Mouse (Mus musculus) olfactory bulb, adult 2 months (tissue): ENCODE results near the gene Zcchc9.

Source experiments
- CTCF ChIP-seq: fragments of 200-500 bp; IDR thresholded peaks from 2 replicates; pipeline ENCODE4 v1.5.1; 2012; ENCODE audit warnings: low read depth, mild to moderate bottlenecking, low read length, moderate library complexity; ENCODE audit not compliant: insufficient read depth
- POLR2A ChIP-seq: fragments of 200-500 bp; IDR thresholded peaks from 2 replicates; pipeline ENCODE4 v1.6.1; 2012; ENCODE audit warnings: mild to moderate bottlenecking, low read depth, low read length, moderate library complexity; ENCODE audit not compliant: insufficient read depth

- TF ChIP-seq CTCF, result no peak
- no peak for TF ChIP-seq POLR2A
Observed at GRCm38 (mm10) chr13:91796916-91797315, 10.6 kb downstream of the Zcchc9 start.
